Mouse (Mus musculus) intestine, postnatal 0 days (tissue): ENCODE data around the gene Pxn. TPM values are rescaled to one million over a fixed set of nuclear protein-coding genes. Genes with fewer than 3 reads are reported as not detected.

Source experiments
- ATAC-seq: fragments of 200-750 bp; cut with Nextera tagmentation; 2 replicates; pipeline ENCODE4 v1.8.0; 2017; ENCODE audit warnings: mild to moderate bottlenecking, moderate TSS enrichment, moderate library complexity
- H3K27ac ChIP-seq: fragments of 300-500 bp; sonication (generic); 2 replicates; pipeline ENCODE4 v1.5.1; 2014; ENCODE audit warnings: mild to moderate bottlenecking, low read depth, low read length, moderate library complexity
- H3K27me3 ChIP-seq: fragments of 300-500 bp; sonication (generic); replicated peaks from 2 replicates; pipeline ENCODE4 v1.6.1; 2014; ENCODE audit warnings: low read length, mixed read lengths; ENCODE audit not compliant: control insufficient read depth, insufficient read depth
- H3K36me3 ChIP-seq: fragments of 300-500 bp; sonication (generic); 2 replicates; pipeline ENCODE4 v1.6.1; 2014; ENCODE audit warnings: mild to moderate bottlenecking, moderate library complexity; ENCODE audit not compliant: control insufficient read depth, insufficient read depth
- H3K4me1 ChIP-seq: fragments of 300-500 bp; sonication (generic); replicated peaks from 2 replicates; pipeline ENCODE4 v1.6.1; 2014; ENCODE audit warnings: antibody characterized with exemption, low read length, mixed read lengths; ENCODE audit not compliant: control insufficient read depth, insufficient read depth
- H3K4me2 ChIP-seq: fragments of 300-500 bp; sonication (generic); replicated peaks from 2 replicates; pipeline ENCODE4 v1.6.1; 2014; ENCODE audit warnings: low read depth, mild to moderate bottlenecking, moderate library complexity
- H3K4me3 ChIP-seq: fragments of 300-500 bp; sonication (generic); 2 replicates; pipeline ENCODE4 v1.5.1; 2014; ENCODE audit warnings: low read depth, low read length
- H3K9ac ChIP-seq: fragments of 300-500 bp; sonication (generic); 2 replicates; pipeline ENCODE4 v1.6.1; 2014; ENCODE audit warnings: mild to moderate bottlenecking, low read depth, low read length
- H3K9me3 ChIP-seq: fragments of 300-500 bp; sonication (generic); 2 replicates; pipeline ENCODE4 v1.6.1; 2016; ENCODE audit warnings: mixed run types; ENCODE audit not compliant: control insufficient read depth
- CTCF ChIP-seq: sonication (generic); IDR thresholded peaks from 2 replicates; pipeline ENCODE4 v1.5.1; 2016; ENCODE audit warnings: low read depth, mild to moderate bottlenecking, control low read depth, antibody characterized with exemption, moderate library complexity
- WGBS: fragments of 180-500 bp; shearing (Covaris S2); extraction: QIAGEN DNeasy Blood & Tissue Kit; methylation state at CpG from one replicate; pipeline ENCODE4 v1.1.7; 2014; 5-methylcytosine and 5-hydroxymethylcytosine counted together
- polyA plus RNA-seq: library from polyadenylated mRNA; unstranded; fragments of >200 nt; fragmentation: Nextera tagmentation; extraction: Ambion mirVana; gene quantifications from 2 replicates; pipeline ENCODE4 v1.2.1, GENCODE M21; 2015

Pxn gene
- 65.1 and 71.1 TPM in 2 replicates for polyA plus RNA-seq

DNA sequence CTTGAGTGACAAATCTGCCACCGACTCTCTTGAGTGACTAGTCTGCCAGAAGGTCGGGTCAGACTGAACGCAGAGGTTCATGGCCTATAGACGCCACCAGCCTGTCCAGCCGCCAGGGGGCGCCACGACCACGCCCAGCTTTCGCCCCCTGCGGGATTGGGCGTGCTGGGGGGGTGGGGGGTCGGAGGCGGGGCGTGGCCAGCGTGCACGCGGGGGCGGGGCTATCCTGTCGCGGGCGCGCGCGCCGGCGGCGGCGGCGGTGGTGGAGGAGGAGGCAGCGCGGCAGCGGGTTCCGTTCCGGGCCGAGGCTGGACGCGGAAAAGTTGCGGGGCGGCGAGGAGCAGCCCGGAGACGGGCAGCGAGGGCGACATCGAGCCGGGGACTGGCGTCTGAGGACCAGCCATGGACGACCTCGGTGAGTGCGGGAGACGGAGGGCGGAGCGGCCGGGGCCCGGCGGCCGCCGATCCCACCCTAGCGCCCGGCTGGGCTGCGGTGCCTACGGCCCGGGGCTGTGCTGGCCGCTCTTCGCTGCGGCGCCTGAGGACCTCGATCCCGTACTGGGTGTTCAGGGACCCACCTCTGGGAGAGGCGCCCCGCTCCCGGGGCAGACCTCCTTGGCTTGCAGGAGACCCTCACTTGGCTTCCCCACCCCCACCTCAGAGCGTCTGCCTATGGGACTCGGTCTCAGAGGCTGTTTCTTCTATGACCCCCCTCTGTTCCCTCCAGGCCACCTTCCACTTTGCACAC lies at the start of gene Pxn:
Gene Pxn, plus strand, starts transcription at position 223 of the 748 bp plus-strand sequence.
- H3K36me3 ChIP-seq: no peaks in the 10 kb centered on the region
- peaks cover 9% of the 10 kb centered on the region for H3K4me1 ChIP-seq
- ATAC-seq: peak; percentile 88
- H3K27ac ChIP-seq: peak within 1 kb of the TSS; percentile 82
- under 1% methylated on average over 49 of the region's 74 CpGs for WGBS
- H3K9ac ChIP-seq: peak within 1 kb of the TSS; percentile 88
- peak within 1 kb of the TSS; percentile 90 for H3K4me2 ChIP-seq
- H3K9me3 ChIP-seq: no peaks in the 10 kb centered on the region
- H3K27me3 ChIP-seq: no peaks in the 10 kb centered on the region
- peak within 1 kb of the TSS; percentile 95 for H3K4me3 ChIP-seq
- TF ChIP-seq CTCF: peak; percentile 95

DNA sequence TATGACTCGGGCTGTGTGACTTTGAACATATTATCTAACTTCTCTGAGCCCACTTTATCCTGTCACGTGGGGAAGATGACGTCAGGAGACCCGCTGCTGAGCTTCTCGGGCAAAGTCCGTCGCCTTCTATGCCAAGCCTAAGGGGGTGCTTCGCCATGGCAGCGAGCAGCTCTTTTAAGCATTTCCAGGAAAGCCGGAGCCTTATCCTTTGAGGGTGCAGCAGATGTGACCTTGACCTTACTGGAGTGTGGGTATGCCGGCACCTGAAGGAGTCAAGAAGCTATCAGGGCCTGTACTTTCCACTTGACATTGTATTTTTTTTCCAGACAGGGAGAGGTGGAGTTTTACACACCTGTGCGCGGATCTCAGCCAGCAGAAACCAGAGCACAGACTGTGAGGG lies 47.6 kb upstream of the Pxn start:
- Histone ChIP-seq H3K27me3 (no peaks in the 10 kb centered on the region), H3K9me3 (no peaks in the 10 kb centered on the region), H3K4me2 (no peak overlapping the region), H3K4me3 (no peak overlapping the region), H3K36me3 (no peaks in the 10 kb centered on the region), H3K4me1 (no peaks in the 10 kb centered on the region), H3K9ac (no peak overlapping the region), H3K27ac (no peak overlapping the region)
- 35% methylated on average over 13 of the region's 13 CpGs for WGBS
- no peak for TF ChIP-seq CTCF
- ATAC-seq: 0 out of 2 replicates have a peak, but pooled peaks have one; percentile 28

DNA sequence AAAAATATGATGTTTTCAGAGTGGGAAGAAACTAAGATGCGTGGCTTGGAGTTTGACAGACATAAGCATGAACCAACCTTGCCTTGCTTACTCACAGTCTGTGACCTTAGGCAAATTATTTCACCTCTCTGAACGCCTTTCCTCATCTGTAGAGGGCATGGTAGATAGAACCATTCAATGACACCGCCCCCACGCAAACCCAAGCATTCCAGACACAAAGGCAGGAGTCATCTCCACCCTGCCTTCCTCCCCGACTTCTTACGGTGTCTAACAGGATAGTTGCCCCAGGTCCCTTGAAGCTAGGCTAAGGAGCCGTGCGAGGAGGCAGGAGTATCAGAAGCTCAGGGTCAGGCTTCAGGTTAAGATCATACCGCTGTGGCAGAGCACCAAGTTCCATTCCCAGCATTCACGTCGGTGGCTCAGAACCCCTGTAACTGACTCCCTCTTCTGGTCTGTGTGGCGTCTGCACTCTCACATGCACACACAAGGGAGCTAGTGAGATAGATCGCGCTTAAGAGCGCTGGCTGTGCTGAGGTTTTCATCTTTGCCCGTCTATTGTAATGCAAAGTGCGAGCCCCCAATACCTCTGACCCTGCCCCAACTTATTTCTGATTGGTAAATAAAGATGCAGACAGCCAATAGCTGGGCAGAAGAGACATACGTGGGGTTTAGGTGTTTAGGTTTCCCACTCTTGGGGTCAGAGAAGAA lies 41.9 kb upstream of the Pxn start:
- no peak for TF ChIP-seq CTCF

DNA sequence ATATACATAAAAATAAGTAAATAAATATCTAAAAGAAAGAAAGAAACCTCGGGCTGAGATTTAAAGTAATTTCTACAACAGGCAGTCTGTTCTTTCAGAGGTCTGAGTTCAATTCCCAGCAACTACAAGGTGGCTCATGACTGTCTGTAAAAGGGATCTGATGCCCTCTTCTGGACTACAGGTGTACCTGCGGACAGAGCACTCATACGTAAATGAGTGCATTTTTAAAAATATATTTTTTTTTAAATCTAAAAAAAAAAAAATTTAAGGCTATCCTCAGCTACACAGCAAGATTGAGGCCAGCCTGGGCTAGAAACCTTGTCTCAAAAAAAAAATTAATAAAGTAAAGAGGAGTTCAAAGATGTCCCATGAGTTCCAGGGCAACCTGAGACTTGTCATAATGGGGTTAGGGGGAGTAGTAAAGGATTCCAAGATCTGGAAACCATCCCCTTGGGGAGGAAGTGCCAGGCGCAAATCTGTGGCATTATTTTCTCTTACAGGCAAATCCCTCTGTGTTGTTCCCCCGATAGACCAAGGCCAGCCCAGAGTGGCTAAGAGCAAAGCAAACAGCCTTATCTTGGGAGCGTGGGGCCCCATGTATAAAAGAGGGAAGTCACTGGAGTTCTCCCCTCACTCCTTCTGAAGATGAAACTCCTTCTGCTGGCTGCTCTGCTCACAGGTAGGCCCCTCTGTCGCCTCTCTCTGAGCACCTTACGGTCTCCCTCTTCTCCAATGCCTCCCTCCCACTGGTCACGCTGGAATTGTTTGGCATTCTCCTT lies 40.6 kb upstream of the Pxn start, which contains the start of gene Pla2g1b:
Gene Pla2g1b, plus strand, starts transcription at position 621 of the 779 bp plus-strand sequence.
- ATAC-seq: peak; percentile 72
- Histone ChIP-seq H3K36me3 (no peaks in the 10 kb centered on the region), H3K4me2 (no peak within 1 kb of the TSS), H3K9ac (no peak within 1 kb of the TSS), H3K4me1 (no peaks in the 10 kb centered on the region), H3K9me3 (no peaks in the 10 kb centered on the region), H3K4me3 (no peak within 1 kb of the TSS), H3K27me3 (no peaks in the 10 kb centered on the region), H3K27ac (no peak within 1 kb of the TSS)
- peak; percentile 53 for TF ChIP-seq CTCF
- WGBS: 22% methylated on average over 9 of the region's 9 CpGs

More for the DNA sequence above, 41.9 kb upstream of the Pxn start:
- Histone ChIP-seq H3K9ac (no peak overlapping the region), H3K9me3 (no peaks in the 10 kb centered on the region), H3K36me3 (no peaks in the 10 kb centered on the region), H3K27me3 (no peaks in the 10 kb centered on the region), H3K27ac (no peak overlapping the region), H3K4me1 (no peaks in the 10 kb centered on the region), H3K4me3 (no peak overlapping the region), H3K4me2 (no peak overlapping the region)
- WGBS: 85% methylated on average over 18 of the region's 18 CpGs
- no peak for ATAC-seq

DNA sequence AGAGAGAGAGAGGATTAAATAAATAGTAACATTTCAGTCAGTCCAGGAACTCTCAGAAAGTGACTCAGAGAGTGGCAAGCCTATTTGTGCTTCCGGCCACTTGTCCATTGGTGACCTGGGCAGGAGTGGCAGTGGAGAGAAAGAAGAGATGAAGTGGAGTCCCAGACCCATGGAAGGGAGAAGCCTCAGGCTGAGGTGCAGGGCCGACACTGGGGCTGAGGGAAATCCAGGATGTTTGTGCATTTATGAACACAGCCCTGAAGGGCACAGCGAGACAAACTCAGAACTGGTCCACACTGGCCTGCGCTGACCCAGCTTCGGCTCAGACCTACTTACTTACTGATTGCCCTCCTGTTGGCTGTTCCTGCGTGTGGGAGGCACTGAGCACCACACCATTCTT lies 36.7 kb upstream of the Pxn start:
- WGBS: 77% methylated on average over 6 of the region's 6 CpGs
- H3K9ac ChIP-seq: no peak overlapping the region
- no peak overlapping the region for H3K4me3 ChIP-seq
- TF ChIP-seq CTCF: no peak
- no peak overlapping the region for H3K4me2 ChIP-seq
- H3K36me3 ChIP-seq: no peaks in the 10 kb centered on the region
- H3K4me1 ChIP-seq: no peaks in the 10 kb centered on the region
- no peaks in the 10 kb centered on the region for H3K9me3 ChIP-seq
- H3K27ac ChIP-seq: no peak overlapping the region
- H3K27me3 ChIP-seq: no peaks in the 10 kb centered on the region
- ATAC-seq: no peak
